Mouse (Mus musculus) hindbrain, embryonic 12.5 days (tissue): ENCODE measurements around the gene Tbce. TPM values are rescaled to one million over a fixed set of nuclear protein-coding genes. Genes with fewer than 3 reads are reported as not detected.
A peak's percentile ranks its signal among the peaks of the same experiment; 100 is the strongest.

Experiments
- ATAC-seq: fragments of 200-750 bp; cut with Nextera tagmentation; 2 replicates; pipeline ENCODE4 v1.8.0; 2017; ENCODE audit warnings: moderate TSS enrichment; ENCODE audit not compliant: low FRiP score
- H3K27ac ChIP-seq: fragments of 300-500 bp; sonication (generic); 2 replicates; pipeline ENCODE4 v1.5.1; 2016; ENCODE audit warnings: mild to moderate bottlenecking
- H3K27me3 ChIP-seq: fragments of 300-500 bp; sonication (generic); 2 replicates; pipeline ENCODE4 v1.6.1; 2016; ENCODE audit warnings: mild to moderate bottlenecking
- H3K36me3 ChIP-seq: fragments of 300-500 bp; sonication (generic); 2 replicates; pipeline ENCODE4 v1.6.1; 2016; ENCODE audit warnings: mild to moderate bottlenecking
- H3K4me1 ChIP-seq: fragments of 300-500 bp; sonication (generic); 2 replicates; pipeline ENCODE4 v1.6.1; 2016
- H3K4me2 ChIP-seq: fragments of 300-500 bp; sonication (generic); replicated peaks from 2 replicates; pipeline ENCODE4 v1.6.1; 2016; ENCODE audit warnings: mild to moderate bottlenecking
- H3K4me3 ChIP-seq: fragments of 300-500 bp; sonication (generic); 2 replicates; pipeline ENCODE4 v1.5.1; 2016; ENCODE audit warnings: mild to moderate bottlenecking
- H3K9ac ChIP-seq: fragments of 300-500 bp; sonication (generic); 2 replicates; pipeline ENCODE4 v1.6.1; 2016; ENCODE audit warnings: mild to moderate bottlenecking, moderate library complexity
- H3K9me3 ChIP-seq: fragments of 300-500 bp; sonication (generic); replicated peaks from 2 replicates; pipeline ENCODE4 v1.6.1; 2016; ENCODE audit warnings: mild to moderate bottlenecking
- WGBS: fragments of 180-500 bp; shearing (Covaris S2); methylation state at CpG from one replicate; pipeline ENCODE4 v1.1.7; 2016; 5-methylcytosine and 5-hydroxymethylcytosine counted together
- polyA plus RNA-seq: library from polyadenylated mRNA; unstranded; fragments of >200 nt; fragmentation: Nextera tagmentation; extraction: Ambion mirVana; gene quantifications from 2 replicates; pipeline ENCODE4 v1.2.1, GENCODE M21; 2016

The Tbce gene
- polyA plus RNA-seq, 1 experiment from 2014 or later: 78.7 TPM

DNA sequence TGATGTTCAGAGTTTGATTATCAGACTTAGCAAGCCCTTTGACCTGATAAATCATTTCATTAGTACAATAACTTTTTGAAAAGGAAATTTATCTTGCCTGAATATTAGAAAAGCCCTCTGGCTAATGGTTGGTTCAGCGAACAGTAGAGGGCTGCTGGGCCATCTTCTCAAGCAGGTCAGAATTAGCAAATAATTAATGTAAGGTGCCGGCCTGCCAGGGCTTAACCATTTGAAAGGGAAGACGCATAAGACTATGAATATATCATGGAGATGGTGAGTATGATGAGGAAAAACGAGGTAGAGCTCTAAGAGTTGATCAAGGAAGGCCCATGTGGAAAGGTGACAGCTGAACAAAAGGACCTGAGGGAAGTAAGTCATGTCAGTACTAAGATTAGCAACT, 82.8 kb downstream of the Tbce start:
- no peak for ATAC-seq
- peaks cover 10% of the 10 kb centered on the region for H3K4me1 ChIP-seq
- 90% methylated on average over 4 of the region's 4 CpGs for WGBS
- no peak overlapping the region for H3K27ac ChIP-seq
- no peaks in the 10 kb centered on the region for H3K27me3 ChIP-seq
- H3K4me2 ChIP-seq: no peak overlapping the region
- no peaks in the 10 kb centered on the region for H3K36me3 ChIP-seq
- H3K9ac ChIP-seq: no peak overlapping the region
- no peaks in the 10 kb centered on the region for H3K9me3 ChIP-seq
- no peak overlapping the region for H3K4me3 ChIP-seq

DNA sequence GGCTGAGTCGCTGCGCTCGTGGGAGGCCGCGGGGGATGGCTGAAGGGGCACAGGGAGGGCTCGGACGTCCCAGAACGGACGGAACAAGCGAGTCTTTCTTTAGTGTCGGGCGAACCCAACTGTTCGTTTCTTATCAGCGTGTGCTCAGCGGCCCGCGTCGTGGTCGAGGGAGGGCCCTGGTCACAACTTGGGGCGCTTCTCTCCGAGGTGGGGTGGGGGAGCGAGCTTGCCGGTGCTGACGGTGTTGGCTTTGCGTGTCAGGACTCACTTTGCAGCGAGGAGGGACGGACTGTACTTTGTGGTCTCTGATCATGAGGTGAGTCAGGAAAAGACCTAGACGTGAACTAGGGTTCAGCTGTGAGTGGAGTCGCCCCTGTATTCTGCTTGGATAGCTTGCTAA, 84.5 kb downstream of the Tbce start:
- Histone ChIP-seq H3K9ac (peak overlapping the region; percentile 73), H3K36me3 (no peaks in the 10 kb centered on the region), H3K4me1 (peaks cover 10% of the 10 kb centered on the region), H3K4me3 (peak overlapping the region; percentile 79), H3K9me3 (no peaks in the 10 kb centered on the region), H3K27me3 (no peaks in the 10 kb centered on the region), H3K4me2 (peak overlapping the region; percentile 69), H3K27ac (peak overlapping the region; percentile 81)
- under 1% methylated on average over 29 of the region's 29 CpGs for WGBS
- no peak for ATAC-seq

DNA sequence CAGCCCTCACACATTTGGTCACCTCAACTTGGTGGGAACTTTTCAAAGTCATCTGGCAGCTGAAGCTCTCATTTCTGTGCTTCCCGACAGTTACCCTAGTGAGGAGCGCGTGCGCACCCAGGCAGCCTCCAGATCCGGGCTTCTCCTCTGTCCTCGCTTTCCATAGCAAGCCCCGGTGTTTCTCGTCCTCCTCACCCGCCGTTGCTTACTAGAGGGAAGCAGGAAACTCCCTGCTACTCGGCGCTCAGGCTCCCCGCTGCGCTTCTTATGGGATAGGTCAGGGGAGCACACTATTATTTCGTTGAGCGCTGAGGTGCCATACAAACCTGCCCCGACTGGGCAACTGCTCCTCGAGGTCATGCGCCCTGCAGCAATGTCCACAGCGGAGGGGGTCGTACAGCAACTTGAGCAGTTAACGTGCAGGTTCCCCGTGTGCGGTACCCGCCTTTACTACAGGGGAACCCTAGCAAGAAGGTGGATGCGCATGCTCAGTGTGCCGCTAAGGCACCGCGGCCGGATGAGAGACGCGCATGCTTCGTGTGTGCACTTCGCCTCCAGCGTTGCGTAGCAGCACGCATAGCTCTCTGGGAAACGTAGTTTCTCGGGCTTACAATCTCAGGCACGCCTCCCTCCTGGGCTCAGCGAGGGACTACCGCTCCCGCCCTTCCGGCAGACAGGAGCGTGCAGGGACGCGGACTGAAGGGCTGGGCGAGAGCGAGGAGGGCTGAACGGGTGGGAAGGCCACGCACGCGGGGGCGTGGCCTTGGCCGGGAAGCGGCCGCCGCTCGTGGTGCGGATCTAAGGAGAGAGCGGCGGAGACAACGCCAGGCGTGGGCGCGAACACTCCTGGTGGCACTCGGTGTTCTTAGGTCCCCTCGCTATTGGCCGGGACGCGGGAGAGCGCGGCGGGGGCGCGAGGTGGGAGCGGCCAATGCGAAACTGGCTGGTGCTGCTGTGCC, 85.3 kb downstream of the Tbce start, which contains the start of gene B3galnt2:
Gene B3galnt2 (plus strand): TSS at position 596 of the 959 bp plus-strand sequence.
- H3K9me3 ChIP-seq: no peaks in the 10 kb centered on the region
- WGBS: 0% methylated on average over 66 of the region's 78 CpGs
- peaks cover 10% of the 10 kb centered on the region for H3K4me1 ChIP-seq
- H3K4me2 ChIP-seq: peak within 1 kb of the TSS; percentile 69
- no peaks in the 10 kb centered on the region for H3K36me3 ChIP-seq
- H3K27me3 ChIP-seq: no peaks in the 10 kb centered on the region
- peak within 1 kb of the TSS; percentile 73 for H3K9ac ChIP-seq
- H3K27ac ChIP-seq: peak within 1 kb of the TSS; percentile 81
- peak within 1 kb of the TSS; percentile 79 for H3K4me3 ChIP-seq
- ATAC-seq: peak; percentile 99

Other genes with a start within 250 kb of the Tbce start
- 32.4 and 33.3 TPM in 2 replicates for gene B3galnt2, start 85.2 kb downstream of the Tbce start, polyA plus RNA-seq
- 93.0 and 97.9 TPM in 2 replicates for gene Arid4b, start 23.6 kb upstream of the Tbce start, polyA plus RNA-seq
- gene Ggps1, start 23.9 kb upstream of the Tbce start, polyA plus RNA-seq: 68.1 and 76.6 TPM in 2 replicates